Mouse (Mus musculus) heart, embryonic 15.5 days (tissue): ENCODE results near the gene Mtus2. TPM values are rescaled to one million over a fixed set of nuclear protein-coding genes. Genes with fewer than 3 reads are reported as not detected.

Experiments
- ATAC-seq: fragments of 200-750 bp; cut with Nextera tagmentation; replicated peaks from 2 replicates; pipeline ENCODE4 v1.8.0; 2017; ENCODE audit warnings: low read depth, moderate TSS enrichment; ENCODE audit not compliant: insufficient number of reproducible peaks, insufficient read depth, low FRiP score
- H3K27ac ChIP-seq: fragments of 300-500 bp; sonication (generic); 2 replicates; pipeline ENCODE4 v1.5.1; 2015; ENCODE audit warnings: mild to moderate bottlenecking, inconsistent platforms
- H3K27me3 ChIP-seq: fragments of 300-500 bp; sonication (generic); 2 replicates; pipeline ENCODE4 v1.6.1; 2015; ENCODE audit warnings: inconsistent platforms
- H3K36me3 ChIP-seq: fragments of 300-500 bp; sonication (generic); 2 replicates; pipeline ENCODE4 v1.6.1; 2015; ENCODE audit warnings: mild to moderate bottlenecking, inconsistent platforms
- H3K4me1 ChIP-seq: fragments of 300-500 bp; sonication (generic); replicated peaks from 2 replicates; pipeline ENCODE4 v1.6.1; 2015; ENCODE audit warnings: inconsistent platforms
- H3K4me2 ChIP-seq: fragments of 300-500 bp; sonication (generic); 2 replicates; pipeline ENCODE4 v1.6.1; 2015; ENCODE audit warnings: inconsistent platforms, mild to moderate bottlenecking, moderate library complexity
- H3K4me3 ChIP-seq: fragments of 300-500 bp; sonication (generic); 2 replicates; pipeline ENCODE4 v1.5.1; 2015; ENCODE audit warnings: mild to moderate bottlenecking, inconsistent platforms
- H3K9ac ChIP-seq: fragments of 300-500 bp; sonication (generic); 2 replicates; pipeline ENCODE4 v1.6.1; 2015; ENCODE audit warnings: mild to moderate bottlenecking, inconsistent platforms
- H3K9me3 ChIP-seq: fragments of 300-500 bp; sonication (generic); replicated peaks from 2 replicates; pipeline ENCODE4 v1.6.1; 2016; ENCODE audit warnings: inconsistent platforms
- whole genome bisulfite sequencing: fragments of 180-500 bp; shearing (Covaris S2); methylation state at CpG from one replicate; pipeline ENCODE4 v1.1.7; 2015; ENCODE audit warnings: mixed read lengths; 5-methylcytosine and 5-hydroxymethylcytosine counted together
- polyA plus RNA-seq: library from polyadenylated mRNA; unstranded; fragments of >200 nt; fragmentation: Nextera tagmentation; extraction: Ambion mirVana; gene quantifications from 2 replicates; pipeline ENCODE4 v1.2.1, GENCODE M21; 2015

The Mtus2 gene
- polyA plus RNA-seq, 1 experiment from 2014 or later: 121 TPM

DNA sequence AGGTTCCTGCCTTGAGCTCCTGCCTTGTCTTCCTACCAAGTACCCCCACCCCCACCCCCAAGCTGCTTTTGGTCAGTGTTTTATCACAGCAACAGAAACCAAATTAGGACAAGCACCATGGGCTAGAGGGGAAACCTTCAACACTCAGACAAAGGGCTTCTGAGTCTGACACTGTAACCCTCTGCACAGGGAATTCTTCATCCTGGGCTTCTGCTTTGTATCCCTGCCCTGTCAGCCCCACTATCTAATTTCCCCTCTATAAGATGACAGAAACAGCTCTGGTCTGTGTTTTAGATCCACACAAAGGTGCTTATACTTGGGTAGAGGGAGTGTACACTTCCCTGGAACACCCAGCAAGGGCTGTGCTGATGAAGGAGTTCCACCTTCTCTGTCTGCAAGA, 294.7 kb downstream of the Mtus2 start:
- ATAC-seq: peak; percentile 32
- Histone ChIP-seq H3K4me1 (peaks cover 31% of the 10 kb centered on the region), H3K27ac (peak overlapping the region; percentile 76), H3K4me3 (no peak overlapping the region), H3K9me3 (no peaks in the 10 kb centered on the region), H3K9ac (no peak overlapping the region; the same call in 1 of the 2 replicates), H3K27me3 (no peaks in the 10 kb centered on the region), H3K4me2 (no peak overlapping the region), H3K36me3 (no peaks in the 10 kb centered on the region)

DNA sequence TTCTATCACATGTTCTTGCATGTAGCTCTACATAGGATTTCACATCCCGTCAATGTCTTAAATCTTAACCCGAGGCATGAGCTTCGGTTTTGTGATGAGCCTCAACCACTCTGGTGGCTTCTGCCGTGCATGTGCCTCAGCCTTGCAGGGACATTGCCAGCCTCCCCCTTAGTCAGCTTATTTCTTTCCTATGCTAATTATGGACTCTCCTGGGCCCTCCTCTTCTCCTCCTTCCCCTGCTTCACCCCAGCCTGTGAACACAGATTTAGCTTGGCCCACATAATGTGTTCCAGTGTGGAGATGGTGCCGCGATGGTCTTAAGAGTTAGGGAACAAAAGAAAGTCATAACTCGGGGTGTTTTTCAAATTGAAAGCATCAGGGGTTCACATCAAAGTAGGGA, 304.9 kb downstream of the Mtus2 start:
- no peak overlapping the region for H3K27ac ChIP-seq
- no peak for ATAC-seq
- no peaks in the 10 kb centered on the region for H3K27me3 ChIP-seq
- no peaks in the 10 kb centered on the region for H3K36me3 ChIP-seq
- H3K9ac ChIP-seq: no peak overlapping the region
- H3K4me2 ChIP-seq: no peak overlapping the region
- no peak overlapping the region for H3K4me3 ChIP-seq
- H3K9me3 ChIP-seq: no peaks in the 10 kb centered on the region
- H3K4me1 ChIP-seq: peaks cover 4% of the 10 kb centered on the region; the same call in 1 of the 2 replicates
- 89% methylated on average over 7 of the region's 7 CpGs for WGBS

DNA sequence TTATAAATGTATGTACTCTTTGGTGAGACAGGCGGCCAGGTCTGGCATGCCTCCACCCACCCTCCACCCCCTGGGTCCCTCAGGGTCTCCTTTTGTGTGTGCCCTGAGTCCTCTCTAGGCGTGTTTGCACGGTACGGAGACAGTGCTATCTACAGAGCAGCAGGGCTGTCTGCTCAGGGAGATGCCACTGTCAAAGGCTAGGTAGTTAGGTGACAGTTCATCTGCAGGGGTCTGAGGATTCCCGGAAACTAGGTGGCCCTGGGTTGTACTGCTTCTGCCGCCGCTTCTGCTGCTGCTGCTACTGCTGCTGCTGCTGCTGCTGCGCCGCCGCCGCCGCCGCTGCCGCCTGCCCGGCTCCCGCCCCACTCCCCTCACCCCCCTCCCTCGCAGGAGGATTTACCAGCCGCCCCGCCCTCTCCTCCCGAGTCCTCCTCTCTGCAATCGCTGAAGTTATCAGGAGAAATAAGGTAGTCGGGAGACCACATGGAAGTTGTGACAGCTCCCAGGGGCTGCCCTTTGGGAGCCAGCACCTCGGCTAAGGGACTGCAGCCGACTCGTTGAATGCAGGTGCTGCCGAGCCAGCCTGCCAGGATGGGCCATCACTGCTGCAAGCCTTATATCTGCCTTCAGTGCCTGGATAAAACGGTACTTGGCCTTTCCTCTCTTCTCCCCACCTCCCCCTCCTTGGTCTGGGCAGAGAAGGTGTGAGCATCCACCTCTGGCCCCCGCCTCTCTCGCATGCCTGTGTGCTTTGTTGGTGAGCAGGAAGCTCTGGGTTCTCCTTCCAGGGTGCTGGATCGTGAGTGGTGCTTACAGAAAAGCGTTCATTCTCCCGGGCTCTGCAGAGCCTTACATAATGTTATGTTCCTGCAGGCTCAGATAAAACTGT, 307.9 kb downstream of the Mtus2 start:
- H3K4me2 ChIP-seq: peak overlapping the region; percentile 78
- under 1% methylated on average over 31 of the region's 32 CpGs for WGBS
- no peaks in the 10 kb centered on the region for H3K27me3 ChIP-seq
- H3K9ac ChIP-seq: peak overlapping the region; percentile 66
- H3K9me3 ChIP-seq: no peaks in the 10 kb centered on the region
- peak overlapping the region; percentile 97 for H3K27ac ChIP-seq
- peak overlapping the region; percentile 70 for H3K4me3 ChIP-seq
- H3K4me1 ChIP-seq: peaks cover 8% of the 10 kb centered on the region
- no peaks in the 10 kb centered on the region for H3K36me3 ChIP-seq
- peak; percentile 65 for ATAC-seq

GRCm38 (mm10) chr5:148266841-148267240, 309.7 kb downstream of the Mtus2 start:
- Histone ChIP-seq H3K4me3 (peak overlapping the region; percentile 70), H3K36me3 (no peaks in the 10 kb centered on the region), H3K4me1 (peaks cover 24% of the 10 kb centered on the region), H3K9me3 (no peaks in the 10 kb centered on the region), H3K27ac (peak overlapping the region; percentile 97), H3K27me3 (no peaks in the 10 kb centered on the region), H3K9ac (peak overlapping the region; percentile 66), H3K4me2 (peak overlapping the region; percentile 78)
- ATAC-seq: no peak
- WGBS: 36% methylated on average over 2 of the region's 2 CpGs

GRCm38 (mm10) chr5:148267446-148267845, 310.3 kb downstream of the Mtus2 start:
- H3K9ac ChIP-seq: peak overlapping the region; percentile 66; the same call in 1 of the 2 replicates
- peaks cover 27% of the 10 kb centered on the region for H3K4me1 ChIP-seq
- 54% methylated on average over 4 of the region's 4 CpGs for WGBS
- H3K27ac ChIP-seq: peak overlapping the region; percentile 97
- H3K4me2 ChIP-seq: peak overlapping the region; percentile 78
- no peak for ATAC-seq
- no peaks in the 10 kb centered on the region for H3K36me3 ChIP-seq
- peak overlapping the region; percentile 70; the same call in 1 of the 2 replicates for H3K4me3 ChIP-seq
- H3K9me3 ChIP-seq: no peaks in the 10 kb centered on the region
- H3K27me3 ChIP-seq: no peaks in the 10 kb centered on the region

- Histone ChIP-seq H3K4me3 (no peak overlapping the region), H3K9ac (no peak overlapping the region; the same call in 1 of the 2 replicates), H3K9me3 (no peaks in the 10 kb centered on the region), H3K4me1 (peaks cover 30% of the 10 kb centered on the region), H3K27me3 (no peaks in the 10 kb centered on the region), H3K27ac (peak overlapping the region; percentile 96), H3K4me2 (peak overlapping the region; percentile 28), H3K36me3 (no peaks in the 10 kb centered on the region)
- WGBS: 17% methylated on average over 6 of the region's 6 CpGs
- peak; percentile 95 for ATAC-seq
Measured at GRCm38 (mm10) chr5:148272065-148272464, 314.9 kb downstream of the Mtus2 start.

DNA sequence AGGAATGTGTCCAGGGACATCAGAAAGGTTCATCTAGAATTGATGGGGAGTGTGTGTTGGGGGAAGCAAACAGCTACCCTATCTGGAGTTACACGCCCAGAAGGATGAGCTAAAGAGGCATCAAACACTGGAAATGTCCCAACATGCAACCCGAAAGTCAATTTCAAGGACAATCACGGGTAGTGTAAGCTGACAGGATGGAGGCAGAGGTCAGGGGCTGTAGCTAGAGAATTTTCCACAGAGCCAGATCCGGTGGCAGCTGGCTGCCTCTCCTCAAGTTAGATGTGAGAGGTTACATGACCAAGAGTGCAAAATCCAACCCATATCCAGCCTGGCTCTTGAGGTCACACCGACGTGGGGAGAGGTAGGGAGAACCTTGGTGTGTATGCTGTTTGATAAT, 315.7 kb downstream of the Mtus2 start:
- no peaks in the 10 kb centered on the region for H3K27me3 ChIP-seq
- H3K4me2 ChIP-seq: peak overlapping the region; percentile 28
- H3K9ac ChIP-seq: no peak overlapping the region
- no peak overlapping the region for H3K4me3 ChIP-seq
- no peaks in the 10 kb centered on the region; the same call in 1 of the 2 replicates for H3K36me3 ChIP-seq
- H3K4me1 ChIP-seq: peaks cover 30% of the 10 kb centered on the region
- no peaks in the 10 kb centered on the region for H3K9me3 ChIP-seq
- H3K27ac ChIP-seq: peak overlapping the region; percentile 96
- 43% methylated on average over 6 of the region's 6 CpGs for WGBS
- peak; percentile 20; the same call in 1 of the 2 replicates for ATAC-seq

GRCm38 (mm10) chr5:148278233-148278632, 321.1 kb downstream of the Mtus2 start:
- no peak overlapping the region for H3K4me3 ChIP-seq
- H3K27me3 ChIP-seq: no peaks in the 10 kb centered on the region
- H3K27ac ChIP-seq: 0 out of 2 replicates have a peak overlapping the region, but pooled peaks have one; percentile 13
- peaks cover 28% of the 10 kb centered on the region; the same call in 1 of the 2 replicates for H3K36me3 ChIP-seq
- 67% methylated on average over 8 of the region's 8 CpGs for WGBS
- H3K9ac ChIP-seq: no peak overlapping the region
- H3K9me3 ChIP-seq: no peaks in the 10 kb centered on the region
- no peak for ATAC-seq
- H3K4me2 ChIP-seq: no peak overlapping the region
- peaks cover 12% of the 10 kb centered on the region for H3K4me1 ChIP-seq

GRCm38 (mm10) chr5:148280321-148280720, 323.2 kb downstream of the Mtus2 start:
- Histone ChIP-seq H3K4me3 (no peak overlapping the region), H3K9me3 (no peaks in the 10 kb centered on the region), H3K36me3 (peaks cover 28% of the 10 kb centered on the region; the same call in 1 of the 2 replicates), H3K27me3 (no peaks in the 10 kb centered on the region), H3K27ac (peak overlapping the region; percentile 21), H3K4me2 (no peak overlapping the region), H3K4me1 (peaks cover 12% of the 10 kb centered on the region), H3K9ac (no peak overlapping the region)
- WGBS: 50% methylated on average over 5 of the region's 5 CpGs
- ATAC-seq: no peak

- H3K27ac ChIP-seq: no peak overlapping the region
- no peak overlapping the region for H3K4me2 ChIP-seq
- ATAC-seq: no peak
- WGBS: 82% methylated on average over 6 of the region's 6 CpGs
- no peaks in the 10 kb centered on the region for H3K27me3 ChIP-seq
- no peak overlapping the region for H3K4me3 ChIP-seq
- peaks cover 36% of the 10 kb centered on the region; the same call in 1 of the 2 replicates for H3K36me3 ChIP-seq
- H3K9me3 ChIP-seq: no peaks in the 10 kb centered on the region
- H3K9ac ChIP-seq: no peak overlapping the region
- peaks cover 12% of the 10 kb centered on the region for H3K4me1 ChIP-seq
Measured at GRCm38 (mm10) chr5:148282093-148282492, 325.0 kb downstream of the Mtus2 start.

GRCm38 (mm10) chr5:148282631-148283030, 325.5 kb downstream of the Mtus2 start:
- Histone ChIP-seq H3K9ac (no peak overlapping the region), H3K27me3 (no peaks in the 10 kb centered on the region), H3K36me3 (peaks cover 36% of the 10 kb centered on the region; the same call in 1 of the 2 replicates), H3K4me2 (no peak overlapping the region), H3K9me3 (no peaks in the 10 kb centered on the region), H3K4me3 (no peak overlapping the region), H3K4me1 (peaks cover 12% of the 10 kb centered on the region), H3K27ac (no peak overlapping the region)
- 90% methylated on average over 5 of the region's 5 CpGs for WGBS
- ATAC-seq: no peak
